Mouse (Mus musculus): ENCODE data around the gene Hoxd3. TPM values are rescaled to one million over a fixed set of nuclear protein-coding genes. Genes with fewer than 3 reads are reported as not detected.

Hoxd3 gene
- polyA plus RNA-seq, 1 experiment from 2014 or later: 29.1 TPM

DNA sequence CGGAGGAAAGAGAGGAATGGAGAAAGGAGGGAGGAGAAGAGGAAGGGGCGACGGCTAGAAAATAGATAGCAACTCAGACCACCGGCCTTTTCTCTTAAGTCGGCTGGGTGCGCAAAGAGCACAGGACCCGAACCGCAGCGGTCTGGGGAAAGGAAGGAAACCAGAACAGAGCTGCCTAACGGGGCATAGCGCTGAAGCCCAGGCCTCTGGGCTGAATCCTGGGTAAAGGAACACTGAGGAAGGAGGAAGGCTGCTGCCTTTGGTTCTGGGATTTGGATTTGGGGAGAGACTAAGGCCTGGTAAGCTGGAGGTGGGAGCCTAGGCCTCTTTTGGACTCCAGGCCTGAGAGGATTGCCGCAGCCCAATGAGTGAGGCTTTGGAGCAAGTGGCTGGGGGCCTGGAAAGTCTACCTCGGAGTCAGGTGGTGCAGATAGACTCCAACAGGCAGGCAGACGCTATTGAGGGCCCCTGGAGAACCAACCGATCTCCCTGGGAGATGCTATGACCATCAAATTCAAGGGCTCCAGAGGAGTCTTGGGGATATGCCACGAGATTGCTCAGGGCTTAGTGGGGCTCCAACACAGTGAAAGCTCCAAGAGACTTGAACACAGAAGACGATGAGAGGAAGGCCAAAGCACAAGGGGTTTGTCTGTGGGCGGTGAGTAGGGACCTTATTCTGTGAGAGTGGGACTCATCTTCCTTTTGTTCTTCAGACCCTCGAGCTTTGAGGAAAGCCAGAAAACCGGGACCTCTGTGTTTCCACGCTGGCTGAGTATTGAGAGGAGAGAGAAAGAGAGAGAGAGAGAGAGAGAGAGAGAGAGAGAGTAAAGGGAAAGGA lies 30.9 kb upstream of the Hoxd3 start:
- Histone ChIP-seq H3K27me3 (replicated peaks) (peaks cover 85% of the 10 kb centered on the region), H3K27ac (replicated peaks) (peak overlapping the region; percentile 81), H3K9me3 (replicated peaks) (no peaks in the 10 kb centered on the region), H3K4me2 (peak overlapping the region; percentile 53), H3K4me1 (peaks cover 14% of the 10 kb centered on the region), H3K36me3 (no peaks in the 10 kb centered on the region), H3K4me3 (replicated peaks) (peak overlapping the region; percentile 46), H3K9ac (replicated peaks) (peak overlapping the region; percentile 47; the same call in 1 of the 2 replicates)
- WGBS: 4% methylated on average over 21 of the region's 21 CpGs
- no peak for ATAC-seq (ENCODE audit: low FRiP score)

DNA sequence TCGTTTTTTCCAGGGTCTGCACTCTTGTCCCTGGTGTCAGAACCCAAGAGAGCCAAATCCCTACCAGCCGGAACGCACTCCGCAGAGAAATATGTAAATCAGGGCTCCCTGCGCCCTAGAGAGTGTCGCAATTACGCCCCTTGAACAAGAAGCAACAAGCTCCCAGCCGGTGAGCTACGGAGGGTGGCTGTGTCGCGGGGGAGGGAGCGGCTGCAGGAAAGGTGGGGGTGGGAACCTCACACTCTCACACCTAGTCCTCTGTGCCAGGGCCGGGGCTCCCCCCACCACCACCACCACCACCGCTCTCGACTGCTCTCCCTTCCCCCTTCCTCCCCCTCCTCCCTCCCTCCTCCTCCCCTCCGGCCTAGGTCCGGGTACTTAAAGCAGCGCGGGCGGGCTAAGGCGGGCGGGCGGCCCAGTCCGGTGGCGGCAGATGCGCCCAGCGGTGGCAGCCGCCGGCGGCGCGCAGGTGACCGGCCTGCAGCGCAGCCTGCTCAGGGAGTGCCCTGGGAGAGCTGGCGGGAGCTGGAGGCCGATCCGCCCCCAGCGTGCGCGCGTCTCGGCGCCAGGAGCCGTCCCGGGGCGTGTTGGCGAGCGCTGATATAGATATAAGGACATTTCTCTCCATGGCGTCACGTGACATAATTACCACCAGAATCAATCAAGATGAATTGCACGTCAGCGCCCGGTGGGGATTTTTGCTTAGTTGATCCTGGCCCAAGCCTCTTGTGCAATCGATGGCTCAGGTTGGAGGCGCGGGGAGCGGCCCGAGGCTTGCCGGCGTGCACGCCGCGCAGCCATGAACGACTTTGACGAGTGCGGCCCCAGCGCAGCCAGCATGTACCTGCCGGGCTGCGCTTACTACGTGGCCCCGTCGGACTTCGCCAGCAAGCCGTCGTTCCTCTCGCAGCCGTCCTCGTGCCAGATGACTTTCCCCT lies 29.9 kb upstream of the Hoxd3 start:
- Histone ChIP-seq H3K9ac (replicated peaks) (peak overlapping the region; percentile 47), H3K4me2 (peak overlapping the region; percentile 53), H3K36me3 (no peaks in the 10 kb centered on the region), H3K9me3 (replicated peaks) (no peaks in the 10 kb centered on the region), H3K4me1 (peaks cover 14% of the 10 kb centered on the region), H3K27me3 (replicated peaks) (peaks cover 77% of the 10 kb centered on the region), H3K27ac (replicated peaks) (peak overlapping the region; percentile 81), H3K4me3 (replicated peaks) (peak overlapping the region; percentile 46)
- under 1% methylated on average over 73 of the region's 78 CpGs for WGBS
- ATAC-seq (ENCODE audit: low FRiP score): peak; percentile 48

DNA sequence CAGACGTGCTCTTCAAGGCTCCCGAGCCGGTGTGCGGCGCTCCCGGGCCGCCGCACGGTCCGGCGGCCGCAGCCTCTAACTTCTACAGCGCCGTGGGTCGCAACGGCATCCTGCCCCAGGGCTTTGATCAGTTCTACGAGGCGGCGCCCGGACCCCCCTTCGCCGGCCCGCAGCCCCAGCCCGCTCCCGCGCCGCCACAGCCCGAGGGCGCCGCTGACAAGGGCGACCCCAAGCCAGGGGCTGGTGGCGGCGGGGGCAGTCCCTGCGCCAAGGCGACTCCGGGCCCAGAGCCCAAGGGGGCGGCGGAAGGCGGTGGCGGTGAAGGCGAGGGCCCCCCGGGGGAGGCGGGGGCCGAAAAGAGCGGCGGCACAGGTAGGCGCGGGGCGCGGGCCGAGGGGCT lies 28.9 kb upstream of the Hoxd3 start:
- Histone ChIP-seq H3K9ac (replicated peaks) (peak overlapping the region; percentile 47), H3K27ac (replicated peaks) (peak overlapping the region; percentile 81), H3K36me3 (no peaks in the 10 kb centered on the region), H3K27me3 (replicated peaks) (peaks cover 74% of the 10 kb centered on the region), H3K9me3 (replicated peaks) (no peaks in the 10 kb centered on the region), H3K4me2 (peak overlapping the region; percentile 53), H3K4me1 (peaks cover 14% of the 10 kb centered on the region), H3K4me3 (replicated peaks) (peak overlapping the region; percentile 46)
- ATAC-seq (ENCODE audit: low FRiP score): no peak
- under 1% methylated on average over 45 of the region's 51 CpGs for WGBS

DNA sequence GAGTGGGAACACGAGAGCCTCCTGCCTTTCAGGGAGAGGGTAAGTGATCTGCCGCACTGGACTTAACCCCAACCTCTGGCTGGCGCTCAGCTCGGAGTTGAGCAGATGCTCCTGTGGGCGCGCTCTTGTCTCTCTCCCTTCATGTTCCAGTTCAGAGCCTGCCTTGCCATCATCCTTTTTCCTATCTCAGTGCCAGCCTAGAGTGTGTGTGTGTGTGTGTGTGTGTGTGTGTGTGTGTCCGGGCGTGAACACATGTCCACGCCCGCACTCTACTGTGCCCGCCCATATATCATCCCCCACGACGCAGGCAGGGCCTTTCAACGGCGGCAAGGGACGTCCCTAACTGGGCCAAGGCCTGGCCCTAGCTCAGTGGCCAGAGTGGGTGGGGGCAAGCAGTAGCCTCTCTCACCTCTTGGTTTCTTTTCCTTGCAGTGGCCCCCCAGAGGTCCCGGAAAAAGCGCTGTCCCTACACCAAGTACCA lies 28.2 kb upstream of the Hoxd3 start:
- H3K4me1 ChIP-seq: peaks cover 14% of the 10 kb centered on the region
- no peaks in the 10 kb centered on the region for H3K9me3 ChIP-seq (replicated peaks)
- no peak for ATAC-seq (ENCODE audit: low FRiP score)
- 0 out of 2 replicates have a peak overlapping the region, but pooled peaks have one; percentile 26 for H3K9ac ChIP-seq (replicated peaks)
- H3K4me3 ChIP-seq (replicated peaks): peak overlapping the region; percentile 46
- H3K36me3 ChIP-seq: no peaks in the 10 kb centered on the region
- H3K4me2 ChIP-seq: peak overlapping the region; percentile 53
- H3K27ac ChIP-seq (replicated peaks): peak overlapping the region; percentile 81
- H3K27me3 ChIP-seq (replicated peaks): peaks cover 69% of the 10 kb centered on the region
- WGBS: 2% methylated on average over 18 of the region's 18 CpGs

DNA sequence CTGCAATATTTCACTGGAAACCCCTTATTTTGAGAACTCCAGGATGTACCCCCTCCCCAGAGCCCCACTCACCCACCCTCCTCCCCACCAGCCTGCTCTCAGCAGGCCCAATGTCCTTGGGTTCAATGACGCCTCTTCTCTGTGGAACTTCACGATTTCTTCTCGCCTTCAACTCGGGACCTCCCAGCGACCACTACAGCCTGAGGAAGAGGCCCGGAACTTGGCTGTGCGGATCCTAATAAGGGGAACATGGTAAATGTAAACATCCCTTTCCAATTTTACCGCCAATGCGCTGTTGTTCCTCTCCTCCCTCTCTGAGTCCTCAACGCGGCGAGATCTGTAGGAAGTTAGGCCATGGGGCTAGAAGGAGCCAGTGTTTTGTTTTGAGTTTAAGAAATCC lies 27.6 kb upstream of the Hoxd3 start:
- H3K27me3 ChIP-seq (replicated peaks): peaks cover 65% of the 10 kb centered on the region
- H3K4me1 ChIP-seq: peaks cover 14% of the 10 kb centered on the region
- H3K36me3 ChIP-seq: no peaks in the 10 kb centered on the region
- ATAC-seq (ENCODE audit: low FRiP score): no peak
- 0 out of 2 replicates have a peak overlapping the region, but pooled peaks have one; percentile 26 for H3K9ac ChIP-seq (replicated peaks)
- peak overlapping the region; percentile 81; the same call in 1 of the 2 replicates for H3K27ac ChIP-seq (replicated peaks)
- 8% methylated on average over 12 of the region's 12 CpGs for WGBS
- peak overlapping the region; percentile 46 for H3K4me3 ChIP-seq (replicated peaks)
- peak overlapping the region; percentile 53 for H3K4me2 ChIP-seq
- no peaks in the 10 kb centered on the region for H3K9me3 ChIP-seq (replicated peaks)

DNA sequence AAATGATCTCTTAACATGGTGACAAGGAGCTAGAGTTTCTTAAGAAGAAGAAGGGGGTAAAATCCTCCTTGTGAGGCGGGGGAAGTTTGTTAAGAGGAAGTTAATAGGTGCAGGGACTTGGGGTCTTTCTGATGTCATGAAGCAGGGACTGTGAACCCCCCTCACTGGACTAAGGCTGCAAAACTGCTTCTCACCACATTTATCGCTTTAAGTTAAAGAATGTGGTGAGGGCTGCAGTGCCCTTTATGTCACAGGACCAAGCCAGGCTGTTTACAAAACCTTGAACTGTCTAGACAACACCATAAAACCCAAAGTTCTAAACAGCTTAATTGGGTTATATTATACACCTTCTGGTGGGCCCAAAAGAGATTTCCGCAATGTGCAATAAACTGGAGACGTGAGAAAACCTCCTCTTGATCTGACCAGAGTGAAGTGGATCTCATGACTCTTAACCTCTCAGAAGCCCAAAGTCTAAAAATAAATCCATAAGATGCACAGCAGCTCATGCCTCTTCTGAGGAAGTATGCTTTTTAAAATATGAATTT lies 26.6 kb upstream of the Hoxd3 start:
- WGBS: 11% methylated on average over 4 of the region's 4 CpGs
- Histone ChIP-seq H3K9ac (replicated peaks) (no peak overlapping the region), H3K4me3 (replicated peaks) (peak overlapping the region; percentile 15), H3K9me3 (replicated peaks) (no peaks in the 10 kb centered on the region), H3K4me1 (peaks cover 14% of the 10 kb centered on the region), H3K4me2 (peak overlapping the region; percentile 53), H3K36me3 (no peaks in the 10 kb centered on the region), H3K27ac (replicated peaks) (no peak overlapping the region), H3K27me3 (replicated peaks) (peaks cover 58% of the 10 kb centered on the region)
- ATAC-seq (ENCODE audit: low FRiP score): no peak

DNA sequence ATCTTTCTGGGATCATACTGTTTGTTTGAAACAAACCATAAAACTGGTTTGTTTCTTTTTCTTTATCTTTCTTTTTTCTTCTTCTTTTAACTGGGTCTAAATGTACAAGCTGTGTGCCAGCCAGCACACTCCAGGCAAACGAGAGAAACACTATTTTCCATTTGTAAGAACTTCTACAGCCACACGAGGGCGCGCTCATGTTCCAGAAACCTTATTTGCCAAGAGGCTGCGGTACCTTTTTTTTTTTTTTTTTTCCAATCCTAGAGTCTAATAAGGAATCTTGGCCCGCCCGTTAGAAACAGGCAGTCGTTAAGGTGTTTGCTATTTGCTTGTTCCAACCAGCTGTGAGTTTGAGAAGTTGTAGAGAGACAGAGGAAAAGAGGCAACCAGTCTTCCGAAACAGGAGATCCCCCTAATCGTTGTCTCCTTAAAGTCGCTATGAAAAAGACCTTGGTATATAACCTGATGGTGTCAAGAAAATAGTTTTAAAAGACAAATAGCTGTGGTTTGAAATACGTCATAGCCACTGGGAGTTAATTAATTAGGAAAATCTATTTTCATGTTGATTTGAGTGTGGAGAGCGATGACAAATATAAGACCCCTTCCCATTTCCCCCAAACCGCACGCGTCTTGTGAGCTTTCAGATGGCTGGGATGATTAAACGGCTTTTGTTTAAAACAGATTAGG lies 25.3 kb upstream of the Hoxd3 start:
- Histone ChIP-seq H3K4me2 (peak overlapping the region; percentile 48), H3K27ac (replicated peaks) (peak overlapping the region; percentile 70; the same call in 1 of the 2 replicates)

DNA sequence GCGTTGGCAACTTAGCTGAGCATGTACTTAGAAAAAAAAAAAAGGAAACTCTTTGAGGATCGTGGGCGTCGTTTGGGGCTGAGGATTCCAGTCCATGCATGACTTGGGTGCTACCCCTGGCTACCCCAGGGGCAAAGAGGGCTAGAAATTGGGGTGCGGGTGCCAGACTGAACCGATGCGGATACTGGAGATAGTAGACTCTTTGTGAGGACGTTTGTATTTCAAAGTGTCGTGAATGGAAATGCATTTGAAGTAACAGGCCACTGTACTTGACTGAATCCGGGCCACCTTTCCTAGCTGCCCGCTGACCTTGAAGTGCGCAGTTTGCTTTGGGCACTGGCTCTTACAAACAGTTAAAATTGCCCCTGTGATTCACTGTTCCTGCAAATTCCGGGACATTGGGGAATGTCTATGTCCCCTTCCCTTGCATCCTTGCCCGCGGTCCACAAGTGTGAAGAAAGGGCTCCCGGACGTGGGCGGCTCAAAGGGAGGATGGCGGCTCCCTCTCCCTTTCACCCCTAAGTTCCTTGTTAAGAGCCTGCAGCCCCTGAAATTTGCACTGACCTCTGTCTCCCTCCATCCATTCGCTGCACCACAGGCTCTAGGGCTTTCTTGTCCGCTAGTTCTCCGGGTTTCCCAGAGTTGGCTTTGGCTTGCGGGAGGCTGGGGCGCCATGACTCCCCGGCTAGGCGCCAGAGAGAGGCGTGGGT lies 24.6 kb upstream of the Hoxd3 start:
- peak overlapping the region; percentile 70 for H3K27ac ChIP-seq (replicated peaks)
- peak overlapping the region; percentile 39 for H3K4me3 ChIP-seq (replicated peaks)
- H3K9ac ChIP-seq (replicated peaks): peak overlapping the region; percentile 31
- H3K36me3 ChIP-seq: no peaks in the 10 kb centered on the region
- no peaks in the 10 kb centered on the region for H3K9me3 ChIP-seq (replicated peaks)
- under 1% methylated on average over 27 of the region's 27 CpGs for WGBS
- H3K4me2 ChIP-seq: peak overlapping the region; percentile 48
- peaks cover 18% of the 10 kb centered on the region for H3K4me1 ChIP-seq
- ATAC-seq (ENCODE audit: low FRiP score): no peak
- peaks cover 52% of the 10 kb centered on the region for H3K27me3 ChIP-seq (replicated peaks)

More for the DNA sequence above, 25.3 kb upstream of the Hoxd3 start:
- Histone ChIP-seq H3K27me3 (replicated peaks) (peaks cover 52% of the 10 kb centered on the region), H3K4me3 (replicated peaks) (peak overlapping the region; percentile 39), H3K9me3 (replicated peaks) (no peaks in the 10 kb centered on the region), H3K36me3 (no peaks in the 10 kb centered on the region), H3K9ac (replicated peaks) (peak overlapping the region; percentile 31; the same call in 1 of the 2 replicates), H3K4me1 (peaks cover 20% of the 10 kb centered on the region)
- WGBS: 3% methylated on average over 17 of the region's 17 CpGs
- no peak for ATAC-seq (ENCODE audit: low FRiP score)

DNA sequence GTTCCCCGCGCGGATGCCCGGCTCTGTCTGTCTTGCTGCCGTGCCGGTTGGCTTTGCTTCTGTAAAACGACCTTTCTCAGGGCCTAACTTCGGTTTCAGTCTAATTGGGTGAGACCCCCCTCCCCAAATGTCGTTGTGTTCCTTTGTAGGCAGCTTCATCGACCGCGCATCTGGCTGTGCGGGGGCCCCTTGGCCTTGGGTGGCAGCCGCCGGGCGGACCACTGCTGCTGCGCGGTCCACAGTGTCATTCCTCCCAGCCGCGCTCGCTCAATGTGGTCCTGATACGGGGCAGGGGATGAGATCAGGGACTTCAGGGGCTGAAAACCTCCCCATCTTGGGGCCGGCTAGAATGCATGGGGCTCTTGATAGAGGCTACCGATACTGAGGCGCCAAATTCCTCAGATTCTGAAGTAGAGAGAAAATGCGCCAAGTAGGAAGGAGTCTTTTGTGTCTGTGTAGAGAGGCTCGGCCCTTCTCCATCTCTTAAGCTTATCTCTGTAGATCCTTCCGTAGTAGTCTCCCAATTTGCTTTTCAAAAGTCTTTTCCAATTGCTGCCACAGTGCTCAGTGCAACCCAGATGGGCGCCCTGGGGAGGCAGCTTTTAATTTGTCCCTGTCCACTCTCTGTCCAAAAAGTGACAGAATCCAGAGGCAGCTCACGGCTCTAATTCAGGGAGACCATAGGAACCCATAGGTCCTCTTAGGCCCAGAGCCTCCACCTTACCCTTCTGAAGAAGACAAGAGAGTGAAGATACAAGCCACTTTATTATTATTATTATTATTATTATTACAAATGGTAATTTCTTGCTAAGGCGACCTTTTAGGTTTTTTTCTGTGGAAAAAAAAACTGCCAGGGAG lies 23.8 kb upstream of the Hoxd3 start:
- H3K4me2 ChIP-seq: peak overlapping the region; percentile 48
- peak overlapping the region; percentile 70 for H3K27ac ChIP-seq (replicated peaks)

More for the DNA sequence above, 23.8 kb upstream of the Hoxd3 start:
- Histone ChIP-seq H3K4me3 (replicated peaks) (peak overlapping the region; percentile 39), H3K9ac (replicated peaks) (peak overlapping the region; percentile 31), H3K27me3 (replicated peaks) (peaks cover 57% of the 10 kb centered on the region), H3K4me1 (peaks cover 19% of the 10 kb centered on the region), H3K36me3 (no peaks in the 10 kb centered on the region), H3K9me3 (replicated peaks) (no peaks in the 10 kb centered on the region)
- ATAC-seq (ENCODE audit: low FRiP score): no peak
- WGBS: 1% methylated on average over 31 of the region's 31 CpGs

Data from neural tube, embryonic 15.5 days (tissue).